Mouse (Mus musculus): ENCODE results near the gene Mon2. TPM values are rescaled to one million over a fixed set of nuclear protein-coding genes. Genes with fewer than 3 reads are reported as not detected.
A peak's percentile ranks its signal among the peaks of the same experiment; 100 is the strongest.

Mon2 gene
- polyA plus RNA-seq, 1 experiment from 2014 or later, result 8.1 TPM

DNA sequence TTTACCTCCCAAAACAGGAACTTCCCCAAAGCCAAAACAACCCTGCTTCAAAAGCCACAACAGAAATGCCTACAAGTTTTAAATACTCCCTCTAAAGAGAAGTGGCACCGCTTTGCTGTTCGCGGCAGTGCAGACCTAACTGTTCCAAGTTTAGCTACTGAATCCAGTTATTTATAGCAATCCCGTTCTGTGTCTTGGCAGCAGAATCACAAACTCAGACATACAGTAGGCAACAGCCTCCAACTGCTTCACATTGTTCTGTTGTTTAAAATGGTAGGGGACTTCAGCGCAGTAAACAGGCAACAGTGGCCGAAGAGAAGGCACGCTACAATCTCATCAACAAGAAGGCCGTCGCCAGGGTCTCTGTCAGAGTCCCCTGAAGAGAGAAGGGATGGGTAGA lies 85.3 kb downstream of the Mon2 start:
- Histone ChIP-seq H3K9me3 (replicated peaks) (no peaks in the 10 kb centered on the region), H3K4me1 (replicated peaks) (peaks cover 23% of the 10 kb centered on the region), H3K27me3 (no peaks in the 10 kb centered on the region), H3K27ac (replicated peaks) (no peak overlapping the region), H3K4me2 (no peak overlapping the region), H3K9ac (no peak overlapping the region), H3K4me3 (replicated peaks) (no peak overlapping the region), H3K36me3 (replicated peaks) (peaks cover 31% of the 10 kb centered on the region)
- no peak for ATAC-seq (ENCODE audit: insufficient read depth)
- 75% methylated on average over 9 of the region's 9 CpGs for whole genome bisulfite sequencing (ENCODE audit: insufficient replicate concordance)

DNA sequence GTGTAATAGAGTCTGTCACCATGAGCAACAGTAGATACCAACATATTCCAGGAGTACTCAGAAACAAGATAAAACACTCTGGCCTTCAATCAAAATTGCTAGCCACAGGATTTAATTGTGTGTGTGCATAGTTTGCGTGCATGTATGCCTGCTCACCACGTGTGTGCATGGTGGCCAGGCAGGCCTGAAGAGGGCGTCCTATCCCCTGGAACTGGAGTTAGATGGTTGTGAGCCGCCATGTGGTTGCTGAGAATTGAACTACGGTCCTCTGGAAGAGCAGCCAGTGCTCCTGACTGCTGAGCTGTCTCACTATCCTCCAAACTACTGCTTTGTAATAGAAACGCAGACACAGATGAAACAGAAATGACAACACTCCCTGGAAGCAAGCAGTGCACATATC lies 85.7 kb downstream of the Mon2 start:
- peaks cover 27% of the 10 kb centered on the region for H3K36me3 ChIP-seq (replicated peaks)
- no peak overlapping the region for H3K4me3 ChIP-seq (replicated peaks)
- no peak overlapping the region for H3K4me2 ChIP-seq
- H3K9me3 ChIP-seq (replicated peaks), result no peaks in the 10 kb centered on the region
- no peak overlapping the region for H3K27ac ChIP-seq (replicated peaks)
- peaks cover 23% of the 10 kb centered on the region for H3K4me1 ChIP-seq (replicated peaks)
- no peaks in the 10 kb centered on the region for H3K27me3 ChIP-seq
- no peak for ATAC-seq (ENCODE audit: insufficient read depth)
- WGBS (ENCODE audit: insufficient replicate concordance), result 82% methylated on average over 6 of the region's 6 CpGs
- no peak overlapping the region for H3K9ac ChIP-seq

DNA sequence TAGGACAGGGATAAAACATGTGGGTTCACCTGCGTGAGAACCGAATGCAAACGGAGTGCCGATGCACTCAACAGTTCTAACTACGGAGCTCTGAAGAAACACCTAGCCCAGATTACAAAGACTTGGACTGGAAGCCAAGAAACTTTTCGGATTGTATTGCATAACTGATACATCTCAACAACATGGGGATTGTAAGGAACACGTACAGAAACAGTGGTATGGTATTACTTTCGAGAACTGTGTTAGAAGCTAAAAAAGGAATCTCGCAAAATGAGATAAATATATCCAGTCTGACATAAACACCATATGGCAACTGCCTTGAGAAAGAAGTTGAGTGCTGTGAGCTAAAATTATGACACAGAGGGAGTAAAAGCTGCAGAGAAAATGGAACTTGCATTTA lies 86.4 kb downstream of the Mon2 start:
- Histone ChIP-seq H3K4me2 (no peak overlapping the region), H3K27me3 (no peaks in the 10 kb centered on the region), H3K9me3 (replicated peaks) (no peaks in the 10 kb centered on the region), H3K4me1 (replicated peaks) (peaks cover 23% of the 10 kb centered on the region), H3K4me3 (replicated peaks) (no peak overlapping the region), H3K9ac (no peak overlapping the region), H3K27ac (replicated peaks) (no peak overlapping the region), H3K36me3 (replicated peaks) (peaks cover 20% of the 10 kb centered on the region)
- 82% methylated on average over 9 of the region's 9 CpGs for WGBS (ENCODE audit: insufficient replicate concordance)
- no peak for ATAC-seq (ENCODE audit: insufficient read depth)

DNA sequence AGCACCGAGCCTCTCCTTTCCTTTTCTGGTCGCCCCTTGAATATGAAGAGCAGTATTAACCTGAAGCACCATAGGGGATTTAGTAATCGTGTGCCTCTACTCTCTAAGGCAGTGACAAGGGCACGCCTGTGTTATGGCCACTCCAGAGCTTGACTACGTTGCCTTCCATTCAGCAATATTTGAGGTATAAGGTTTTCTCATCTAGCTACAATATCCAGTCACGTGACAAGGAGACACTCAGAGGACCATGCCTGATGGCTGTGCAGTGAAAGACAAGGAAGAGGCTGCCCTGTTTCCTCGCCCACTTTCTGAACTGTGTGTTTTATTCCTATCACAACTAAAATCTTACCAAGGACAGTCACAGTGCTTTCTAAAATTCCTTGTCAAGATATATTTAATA lies 87.9 kb downstream of the Mon2 start:
- Histone ChIP-seq H3K4me1 (replicated peaks) (peaks cover 34% of the 10 kb centered on the region), H3K9ac (no peak overlapping the region), H3K27me3 (no peaks in the 10 kb centered on the region), H3K9me3 (replicated peaks) (no peaks in the 10 kb centered on the region), H3K4me2 (peak overlapping the region; percentile 78), H3K27ac (replicated peaks) (no peak overlapping the region), H3K36me3 (replicated peaks) (peaks cover 16% of the 10 kb centered on the region; the same call in 1 of the 2 replicates), H3K4me3 (replicated peaks) (no peak overlapping the region)
- 59% methylated on average over 7 of the region's 7 CpGs for WGBS (ENCODE audit: insufficient replicate concordance)
- no peak for ATAC-seq (ENCODE audit: insufficient read depth)

DNA sequence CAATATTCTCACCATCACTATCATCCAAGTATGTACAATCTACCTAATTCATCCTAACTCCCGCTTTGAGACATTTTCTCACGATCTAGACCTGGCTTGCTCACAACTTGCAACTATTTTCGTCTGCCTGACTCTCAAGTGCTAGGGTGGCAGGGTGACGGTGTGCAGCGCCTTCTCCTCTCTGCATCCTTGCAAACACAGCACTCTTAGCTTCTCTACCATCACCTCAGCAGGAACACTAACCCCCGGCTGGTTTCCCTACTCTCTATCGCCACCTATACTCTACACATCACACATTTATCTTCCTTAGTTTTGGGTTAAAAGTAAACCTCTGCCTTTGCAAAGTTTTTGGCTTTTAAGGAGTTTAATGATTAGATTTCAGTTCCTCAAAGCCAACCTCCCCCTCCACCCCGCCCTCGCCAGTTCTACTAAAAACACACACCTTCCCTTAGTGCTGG lies 88.6 kb downstream of the Mon2 start:
- peaks cover 40% of the 10 kb centered on the region for H3K4me1 ChIP-seq (replicated peaks)
- peak overlapping the region; percentile 19 for H3K4me3 ChIP-seq (replicated peaks)
- H3K9me3 ChIP-seq (replicated peaks), result no peaks in the 10 kb centered on the region
- no peaks in the 10 kb centered on the region for H3K27me3 ChIP-seq
- 0 out of 2 replicates have a peak overlapping the region, but pooled peaks have one; percentile 23 for H3K9ac ChIP-seq
- ATAC-seq (ENCODE audit: insufficient read depth), result no peak
- no peak overlapping the region for H3K27ac ChIP-seq (replicated peaks)
- peaks cover 21% of the 10 kb centered on the region; the same call in 1 of the 2 replicates for H3K36me3 ChIP-seq (replicated peaks)
- peak overlapping the region; percentile 78 for H3K4me2 ChIP-seq
- WGBS (ENCODE audit: insufficient replicate concordance), result 16% methylated on average over 9 of the region's 9 CpGs

DNA sequence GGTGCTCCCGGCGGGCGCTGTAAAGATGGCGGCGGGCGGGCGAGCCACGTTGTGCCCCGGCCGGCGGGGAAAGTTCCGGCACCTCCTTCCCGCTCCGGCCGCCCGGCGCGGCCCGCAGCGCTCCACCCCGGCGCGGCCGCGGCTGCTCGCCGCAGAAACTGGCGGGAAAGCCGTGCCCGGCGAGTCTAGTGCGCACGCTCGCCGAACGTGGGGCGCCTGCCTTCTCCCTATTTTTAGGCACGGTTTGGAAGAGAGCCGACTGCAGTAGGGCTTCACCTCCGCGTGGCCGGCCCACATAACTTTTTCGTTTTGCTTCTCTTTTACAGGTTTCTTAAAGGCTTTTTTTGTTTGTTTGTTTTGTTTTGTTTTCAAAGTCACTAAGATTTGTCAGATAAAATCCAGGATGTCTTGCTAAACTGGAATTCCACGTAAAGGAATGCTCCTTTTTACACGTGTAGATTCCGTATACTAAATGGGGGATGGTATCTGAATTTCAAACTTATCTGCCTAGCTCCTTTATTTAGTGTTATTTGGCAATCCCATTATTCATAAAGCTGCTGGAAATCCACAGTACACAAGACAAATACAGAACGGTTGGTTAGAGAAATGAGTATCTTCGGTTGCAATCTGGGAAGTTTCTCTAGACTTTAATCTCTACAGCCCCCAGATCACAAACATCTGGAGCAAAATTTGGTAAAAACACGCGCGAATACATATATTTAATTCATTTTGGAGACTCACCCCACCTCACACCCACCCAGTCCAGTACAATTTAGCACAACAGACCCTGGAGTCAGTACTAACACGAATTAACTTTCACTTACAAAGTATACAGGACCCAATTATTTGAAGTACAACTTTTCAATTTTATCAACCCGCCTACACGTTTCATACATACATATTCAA lies 89.7 kb downstream of the Mon2 start:
- Histone ChIP-seq H3K36me3 (replicated peaks) (peaks cover 21% of the 10 kb centered on the region; the same call in 1 of the 2 replicates), H3K27me3 (no peaks in the 10 kb centered on the region), H3K4me3 (replicated peaks) (peak overlapping the region; percentile 97), H3K9me3 (replicated peaks) (no peaks in the 10 kb centered on the region), H3K9ac (peak overlapping the region; percentile 98), H3K4me1 (replicated peaks) (peaks cover 40% of the 10 kb centered on the region), H3K4me2 (peak overlapping the region; percentile 78), H3K27ac (replicated peaks) (peak overlapping the region; percentile 98)
- peak; percentile 84 for ATAC-seq (ENCODE audit: insufficient read depth)
- WGBS (ENCODE audit: insufficient replicate concordance), result 7% methylated on average over 52 of the region's 54 CpGs

DNA sequence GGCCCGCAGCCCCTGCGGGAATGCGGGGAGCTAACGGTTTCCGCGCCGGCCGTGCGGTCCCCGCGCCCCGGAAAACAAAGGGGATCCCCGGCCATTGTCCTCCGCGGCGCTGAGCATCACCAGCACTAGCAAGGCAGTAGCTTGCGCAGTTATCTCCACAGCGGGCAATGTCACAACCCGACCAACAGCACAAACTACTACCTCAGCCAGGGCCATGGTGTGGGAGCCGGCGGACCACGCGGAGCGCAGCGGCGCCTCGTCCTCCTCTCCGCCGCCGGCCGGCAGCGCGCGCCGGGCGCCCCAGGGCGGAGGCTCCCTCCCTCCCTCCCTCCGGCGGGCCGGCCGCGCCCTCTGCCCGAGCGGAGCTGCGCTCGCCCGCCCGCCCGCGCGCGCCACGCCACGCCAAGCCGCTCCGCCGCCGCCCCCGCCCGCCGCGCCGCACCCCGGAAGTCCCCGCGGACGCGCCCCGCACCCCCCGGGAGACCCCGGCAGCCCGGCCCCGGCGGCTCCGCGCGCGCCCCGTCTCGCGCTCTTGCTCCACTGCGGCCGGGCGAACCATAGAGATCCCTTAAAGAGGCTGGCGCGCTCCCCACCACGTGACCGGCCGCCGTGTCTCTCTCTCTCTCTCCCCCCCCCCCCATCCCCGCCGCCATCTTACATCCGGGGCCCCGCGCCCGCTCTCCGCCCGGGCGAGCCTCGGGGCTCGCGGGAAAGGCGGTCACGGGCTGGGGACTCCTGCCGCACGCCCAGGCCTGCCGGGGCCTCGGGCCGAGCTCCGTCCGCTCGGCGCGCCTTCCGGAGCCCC lies 90.6 kb downstream of the Mon2 start:
- H3K9me3 ChIP-seq (replicated peaks), result no peaks in the 10 kb centered on the region
- peak overlapping the region; percentile 78 for H3K4me2 ChIP-seq
- H3K27me3 ChIP-seq, result no peaks in the 10 kb centered on the region
- ATAC-seq (ENCODE audit: insufficient read depth), result peak; percentile 90
- H3K4me1 ChIP-seq (replicated peaks), result peaks cover 40% of the 10 kb centered on the region
- peak overlapping the region; percentile 98 for H3K9ac ChIP-seq
- H3K4me3 ChIP-seq (replicated peaks), result peak overlapping the region; percentile 97
- H3K36me3 ChIP-seq (replicated peaks), result peaks cover 21% of the 10 kb centered on the region; the same call in 1 of the 2 replicates
- under 1% methylated on average over 89 of the region's 115 CpGs for WGBS (ENCODE audit: insufficient replicate concordance)
- peak overlapping the region; percentile 98 for H3K27ac ChIP-seq (replicated peaks)

DNA sequence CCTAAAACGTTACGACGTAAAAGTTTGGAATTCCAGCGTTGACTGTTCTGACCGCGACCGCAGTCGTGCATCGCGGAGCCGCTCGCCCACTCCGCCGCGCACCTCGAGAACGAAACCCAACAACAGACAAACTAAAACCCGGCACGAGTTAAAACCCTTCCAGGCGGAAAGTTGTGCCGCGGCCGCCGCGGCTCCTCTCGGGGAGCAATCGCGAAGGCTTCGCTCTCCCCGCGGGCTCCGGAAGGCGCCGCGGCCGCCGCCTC lies 91.1 kb downstream of the Mon2 start:
- peak overlapping the region; percentile 98 for H3K27ac ChIP-seq (replicated peaks)
- under 1% methylated on average over 37 of the region's 37 CpGs for WGBS (ENCODE audit: insufficient replicate concordance)

DNA sequence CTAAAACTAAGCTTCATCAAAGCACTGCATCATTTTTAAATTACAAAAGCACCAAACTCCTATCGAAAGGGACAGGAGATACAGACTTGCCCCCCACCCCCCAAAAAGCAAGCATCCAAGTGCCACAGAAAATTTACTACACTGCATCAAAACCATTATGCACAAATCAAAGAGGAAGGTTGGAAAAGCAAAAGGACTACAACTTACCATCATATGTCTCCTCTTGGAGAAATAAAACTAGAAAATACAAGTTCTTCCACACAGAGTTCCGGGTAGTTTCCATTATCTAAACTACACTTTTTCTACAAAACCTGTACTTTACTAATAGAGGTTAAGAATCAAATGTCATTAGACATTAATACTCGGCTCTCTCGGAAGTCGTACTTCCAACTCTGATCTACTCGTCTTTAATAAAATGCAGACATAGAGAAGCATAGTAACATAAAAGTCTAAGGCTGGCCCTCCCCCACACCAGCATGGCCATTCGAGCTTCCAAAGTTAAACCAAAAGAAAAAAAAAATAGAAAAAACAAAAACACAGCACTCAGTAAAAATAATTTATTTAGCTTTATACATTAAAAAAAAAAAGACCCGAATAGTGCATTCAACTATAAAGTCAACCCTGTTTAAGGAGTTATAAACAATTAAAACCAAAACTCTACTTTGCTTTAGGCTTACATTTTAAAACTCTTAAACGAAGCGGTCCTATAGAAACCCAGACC lies 91.6 kb downstream of the Mon2 start:
- peak overlapping the region; percentile 98 for H3K27ac ChIP-seq (replicated peaks)
- H3K27me3 ChIP-seq, result no peaks in the 10 kb centered on the region
- peak overlapping the region; percentile 98 for H3K9ac ChIP-seq
- peak overlapping the region; percentile 97 for H3K4me3 ChIP-seq (replicated peaks)
- ATAC-seq (ENCODE audit: insufficient read depth), result no peak
- H3K4me1 ChIP-seq (replicated peaks), result peaks cover 40% of the 10 kb centered on the region
- peaks cover 21% of the 10 kb centered on the region; the same call in 1 of the 2 replicates for H3K36me3 ChIP-seq (replicated peaks)
- no peaks in the 10 kb centered on the region for H3K9me3 ChIP-seq (replicated peaks)
- H3K4me2 ChIP-seq, result peak overlapping the region; percentile 78
- WGBS (ENCODE audit: insufficient replicate concordance), result 4% methylated on average over 10 of the region's 10 CpGs

More for the DNA sequence above, 91.1 kb downstream of the Mon2 start:
- H3K4me1 ChIP-seq (replicated peaks), result peaks cover 40% of the 10 kb centered on the region
- ATAC-seq (ENCODE audit: insufficient read depth), result peak; percentile 4; the same call in 1 of the 2 replicates
- H3K4me2 ChIP-seq, result peak overlapping the region; percentile 78
- H3K9me3 ChIP-seq (replicated peaks), result no peaks in the 10 kb centered on the region
- peak overlapping the region; percentile 97 for H3K4me3 ChIP-seq (replicated peaks)
- no peaks in the 10 kb centered on the region for H3K27me3 ChIP-seq
- peak overlapping the region; percentile 98 for H3K9ac ChIP-seq
- H3K36me3 ChIP-seq (replicated peaks), result peaks cover 21% of the 10 kb centered on the region; the same call in 1 of the 2 replicates

DNA sequence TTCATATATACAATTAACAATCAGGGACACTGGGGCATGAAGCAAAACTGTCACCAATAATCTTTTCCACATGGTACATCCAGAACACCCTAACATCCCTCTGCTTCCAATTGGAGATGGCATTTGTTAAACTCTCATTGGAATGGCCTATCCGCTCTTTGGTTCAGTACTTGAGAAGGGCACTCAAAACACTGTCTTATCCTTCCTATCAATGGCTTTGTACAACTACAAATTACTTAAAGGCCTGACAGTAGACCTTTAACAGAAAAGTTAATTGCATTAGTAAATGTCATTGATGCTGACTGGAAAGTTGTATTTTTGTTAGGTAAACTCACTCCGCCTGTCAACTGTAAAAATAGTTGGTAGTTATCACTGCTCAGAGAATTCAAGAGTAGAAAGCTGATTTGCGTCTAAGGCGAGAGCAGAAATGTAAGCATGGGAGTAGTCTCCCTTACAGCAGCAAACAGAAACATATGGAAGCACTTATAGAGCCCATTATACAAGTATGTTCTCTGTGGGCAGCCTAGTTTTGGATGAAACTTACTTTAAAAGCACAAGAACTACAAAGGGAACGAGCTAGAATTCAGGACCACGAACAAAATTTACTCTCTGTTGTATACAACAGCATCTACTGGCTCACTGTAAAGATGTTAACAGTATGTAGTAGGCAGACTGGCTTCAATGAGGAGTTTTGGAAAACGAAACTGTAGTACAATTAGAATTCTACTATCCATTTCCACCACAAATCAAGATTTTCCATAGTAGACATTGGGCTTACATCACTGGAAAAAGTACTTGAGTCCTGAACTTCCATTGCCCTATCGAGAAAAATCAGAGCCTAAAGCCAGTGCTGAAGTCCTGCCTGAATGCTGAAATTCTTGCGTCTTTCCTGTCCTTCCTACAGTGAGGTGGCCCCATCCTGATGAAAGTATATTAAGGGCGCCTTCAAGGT lies 92.5 kb downstream of the Mon2 start:
- H3K4me1 ChIP-seq (replicated peaks), result peaks cover 40% of the 10 kb centered on the region
- peak overlapping the region; percentile 98 for H3K9ac ChIP-seq
- H3K9me3 ChIP-seq (replicated peaks), result no peaks in the 10 kb centered on the region
- ATAC-seq (ENCODE audit: insufficient read depth), result no peak
- no peaks in the 10 kb centered on the region for H3K27me3 ChIP-seq
- H3K36me3 ChIP-seq (replicated peaks), result peaks cover 21% of the 10 kb centered on the region; the same call in 1 of the 2 replicates
- H3K4me3 ChIP-seq (replicated peaks), result peak overlapping the region; percentile 97
- peak overlapping the region; percentile 60 for H3K27ac ChIP-seq (replicated peaks)
- peak overlapping the region; percentile 78 for H3K4me2 ChIP-seq
- WGBS (ENCODE audit: insufficient replicate concordance), result 38% methylated on average over 10 of the region's 10 CpGs
